Mouse (Mus musculus) embryonic fibroblast, embryonic 13.5 days (primary cell): ENCODE results near the gene Gna11.

Source experiments
- CTCF ChIP-seq: IDR thresholded peaks from 2 replicates; pipeline ENCODE4 v1.5.1; 2011; ENCODE audit warnings: mild to moderate bottlenecking, control low read depth, low read length, moderate library complexity, borderline replicate concordance; ENCODE audit not compliant: insufficient read depth
- POLR2A ChIP-seq: IDR thresholded peaks from 2 replicates; pipeline ENCODE4 v1.6.1; 2011; ENCODE audit warnings: low read depth, mild to moderate bottlenecking, control low read depth, low read length, moderate library complexity

GRCm38 (mm10) chr10:81563481-81563880 lies 18.5 kb upstream of the Gna11 start:
- TF ChIP-seq POLR2A = no peak
- no peak for TF ChIP-seq CTCF
